Mouse (Mus musculus): ENCODE measurements around the gene Pnliprp2.

DNA sequence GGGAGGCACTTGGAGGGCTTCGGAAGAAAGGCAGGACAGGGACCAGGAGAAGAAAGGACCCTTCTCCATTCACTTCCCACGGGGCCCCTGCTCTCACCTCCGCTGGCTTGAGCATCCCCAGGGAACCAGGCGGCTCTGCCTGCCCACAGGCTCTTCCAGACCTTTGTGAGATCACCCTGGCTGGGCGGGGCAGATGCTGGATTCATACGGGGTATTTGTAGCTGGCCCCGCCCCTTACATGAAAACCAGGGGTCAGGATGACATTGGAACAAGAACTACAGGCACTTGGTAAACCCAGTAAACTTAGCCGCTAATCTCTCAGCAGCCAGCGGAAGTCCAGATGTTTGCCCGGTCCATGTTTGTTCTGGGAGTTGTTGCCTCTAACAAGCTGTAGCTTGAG lies 34.8 kb downstream of the Pnliprp2 start, which contains the start of gene 1700019N19Rik:
- TF ChIP-seq POLR2A (IDR thresholded peaks at IDR 0.05; ENCODE audit: borderline replicate concordance, insufficient read depth, low read length) (no peak), CTCF (IDR thresholded peaks at IDR 0.05; ENCODE audit: borderline replicate concordance, insufficient read depth, low read depth, low read length) (no peak)

Data from cerebellum, adult 2 months (tissue).